Mouse (Mus musculus) C2C12 (cell line): Measurements from ENCODE around the gene Nmt2.

Experiments used
- CEBPB ChIP-seq: IDR thresholded peaks from one replicate; pipeline ENCODE4 v1.6.1; 2011; ENCODE audit warnings: low read depth, mild to moderate bottlenecking, control low read depth, moderate library complexity
- CTCF ChIP-seq: IDR thresholded peaks from one replicate; pipeline ENCODE4 v1.5.1; 2011; ENCODE audit not compliant: control insufficient read depth, insufficient read depth, insufficient read length

- no peak for TF ChIP-seq CTCF
- no peak for TF ChIP-seq CEBPB
Observed at GRCm38 (mm10) chr2:3348919-3349318, 64.9 kb downstream of the Nmt2 start.
